Mouse (Mus musculus): ENCODE measurements at regions not wholly inside any gene's neighbourhood (a gene's known extent, or its start where the extent isn't known, plus 50 kb on each side); places are given as distances from the start of the nearest gene placed in this dataset.
A peak's percentile ranks its signal among the peaks of the same experiment; 100 is the strongest.

- no peak overlapping the region for H3K4me3 ChIP-seq
- no peak overlapping the region for H3K4me2 ChIP-seq (replicated peaks)
- no peak for ATAC-seq (ENCODE audit: low FRiP score, low read depth)
- H3K9ac ChIP-seq (replicated peaks), result no peak overlapping the region
- no peaks in the 10 kb centered on the region for H3K36me3 ChIP-seq
- 89% methylated on average over 2 of the region's 2 CpGs for WGBS
- no peaks in the 10 kb centered on the region for H3K27me3 ChIP-seq
- no peaks in the 10 kb centered on the region for H3K4me1 ChIP-seq
- no peaks in the 10 kb centered on the region for H3K9me3 ChIP-seq
- no peak overlapping the region for H3K27ac ChIP-seq (replicated peaks)
Observed at GRCm38 (mm10) chr5:46894037-46894436, 1036.6 kb upstream of the Lcorl start.

- no peaks in the 10 kb centered on the region for H3K27me3 ChIP-seq
- ATAC-seq (ENCODE audit: low FRiP score, low read depth), result no peak
Observed at GRCm38 (mm10) chr5:46883956-46884355, 1026.5 kb upstream of the Lcorl start.

GRCm38 (mm10) chr5:46856837-46857236 lies 999.4 kb upstream of the Lcorl start:
- no peaks in the 10 kb centered on the region for H3K4me1 ChIP-seq
- no peaks in the 10 kb centered on the region for H3K9me3 ChIP-seq
- H3K9ac ChIP-seq (replicated peaks), result no peak overlapping the region
- no peaks in the 10 kb centered on the region for H3K36me3 ChIP-seq
- no peak overlapping the region for H3K27ac ChIP-seq (replicated peaks)
- no peak for ATAC-seq (ENCODE audit: low FRiP score, low read depth)
- H3K4me3 ChIP-seq, result no peak overlapping the region
- no peak overlapping the region for H3K4me2 ChIP-seq (replicated peaks)
- no peaks in the 10 kb centered on the region for H3K27me3 ChIP-seq

More at GRCm38 (mm10) chr5:46883956-46884355, 1026.5 kb upstream of the Lcorl start:
- Histone ChIP-seq H3K4me3 (no peak overlapping the region), H3K4me2 (replicated peaks) (no peak overlapping the region), H3K27ac (replicated peaks) (no peak overlapping the region), H3K4me1 (no peaks in the 10 kb centered on the region), H3K9me3 (no peaks in the 10 kb centered on the region), H3K36me3 (no peaks in the 10 kb centered on the region), H3K9ac (replicated peaks) (no peak overlapping the region)

GRCm38 (mm10) chr5:46845175-46845574 lies 987.8 kb upstream of the Lcorl start:
- Histone ChIP-seq H3K4me3 (no peak overlapping the region), H3K27me3 (no peaks in the 10 kb centered on the region), H3K4me1 (peaks cover 2% of the 10 kb centered on the region; the same call in 1 of the 2 replicates), H3K36me3 (no peaks in the 10 kb centered on the region), H3K9ac (replicated peaks) (no peak overlapping the region), H3K27ac (replicated peaks) (no peak overlapping the region), H3K4me2 (replicated peaks) (no peak overlapping the region), H3K9me3 (no peaks in the 10 kb centered on the region)
- ATAC-seq (ENCODE audit: low FRiP score, low read depth), result peak; percentile 58; the same call in 1 of the 2 replicates
- 54% methylated on average over 2 of the region's 2 CpGs for WGBS

GRCm38 (mm10) chr5:46836810-46837209 lies 979.4 kb upstream of the Lcorl start:
- no peak overlapping the region for H3K27ac ChIP-seq (replicated peaks)
- WGBS, result 83% methylated on average over 4 of the region's 4 CpGs
- no peaks in the 10 kb centered on the region for H3K9me3 ChIP-seq

GRCm38 (mm10) chr5:46830797-46831618 lies 973.6 kb upstream of the Lcorl start:
- no peaks in the 10 kb centered on the region for H3K36me3 ChIP-seq
- 13% methylated on average over 9 of the region's 9 CpGs for WGBS
- ATAC-seq (ENCODE audit: low FRiP score, low read depth), result peak; percentile 87
- H3K4me3 ChIP-seq, result no peak overlapping the region
- peaks cover 16% of the 10 kb centered on the region for H3K4me1 ChIP-seq
- no peaks in the 10 kb centered on the region for H3K9me3 ChIP-seq
- no peak overlapping the region for H3K4me2 ChIP-seq (replicated peaks)
- peaks cover 26% of the 10 kb centered on the region for H3K27me3 ChIP-seq
- H3K27ac ChIP-seq (replicated peaks), result peak overlapping the region; percentile 56; the same call in 1 of the 2 replicates
- no peak overlapping the region for H3K9ac ChIP-seq (replicated peaks)

More at GRCm38 (mm10) chr5:46836810-46837209, 979.4 kb upstream of the Lcorl start:
- no peaks in the 10 kb centered on the region for H3K36me3 ChIP-seq
- no peak for ATAC-seq (ENCODE audit: low FRiP score, low read depth)
- no peak overlapping the region for H3K9ac ChIP-seq (replicated peaks)
- H3K27me3 ChIP-seq, result peaks cover 16% of the 10 kb centered on the region
- no peak overlapping the region for H3K4me2 ChIP-seq (replicated peaks)
- H3K4me1 ChIP-seq, result no peaks in the 10 kb centered on the region
- no peak overlapping the region for H3K4me3 ChIP-seq

GRCm38 (mm10) chr5:46830114-46830513 lies 972.7 kb upstream of the Lcorl start:
- Histone ChIP-seq H3K27me3 (peaks cover 23% of the 10 kb centered on the region), H3K4me1 (peaks cover 16% of the 10 kb centered on the region), H3K27ac (replicated peaks) (0 out of 2 replicates have a peak overlapping the region, but pooled peaks have one; percentile 15), H3K36me3 (no peaks in the 10 kb centered on the region), H3K4me3 (no peak overlapping the region), H3K9ac (replicated peaks) (no peak overlapping the region), H3K9me3 (no peaks in the 10 kb centered on the region), H3K4me2 (replicated peaks) (no peak overlapping the region)
- 42% methylated on average over 6 of the region's 6 CpGs for whole genome bisulfite sequencing
- no peak for ATAC-seq (ENCODE audit: low FRiP score, low read depth)

- no peak overlapping the region for H3K27ac ChIP-seq (replicated peaks)
- WGBS, result 88% methylated on average over 1 of the region's 1 CpGs
- peaks cover 14% of the 10 kb centered on the region for H3K4me1 ChIP-seq
- H3K4me3 ChIP-seq, result no peak overlapping the region
- H3K9me3 ChIP-seq, result no peaks in the 10 kb centered on the region
- H3K4me2 ChIP-seq (replicated peaks), result no peak overlapping the region
- no peak overlapping the region for H3K9ac ChIP-seq (replicated peaks)
- no peaks in the 10 kb centered on the region for H3K36me3 ChIP-seq
- peaks cover 28% of the 10 kb centered on the region for H3K27me3 ChIP-seq
- no peak for ATAC-seq (ENCODE audit: low FRiP score, low read depth)
Observed at GRCm38 (mm10) chr5:46826381-46826780, 969.0 kb upstream of the Lcorl start.

GRCm38 (mm10) chr5:46824934-46825333 lies 967.5 kb upstream of the Lcorl start:
- Histone ChIP-seq H3K27me3 (peaks cover 28% of the 10 kb centered on the region), H3K27ac (replicated peaks) (no peak overlapping the region), H3K9ac (replicated peaks) (no peak overlapping the region), H3K9me3 (no peaks in the 10 kb centered on the region), H3K4me3 (no peak overlapping the region), H3K4me1 (peaks cover 2% of the 10 kb centered on the region; the same call in 1 of the 2 replicates), H3K36me3 (no peaks in the 10 kb centered on the region), H3K4me2 (replicated peaks) (no peak overlapping the region)
- 65% methylated on average over 3 of the region's 3 CpGs for WGBS
- ATAC-seq (ENCODE audit: low FRiP score, low read depth), result peak; percentile 34; the same call in 1 of the 2 replicates

GRCm38 (mm10) chr5:46795102-46795501 lies 937.7 kb upstream of the Lcorl start:
- Histone ChIP-seq H3K9me3 (no peaks in the 10 kb centered on the region), H3K27ac (replicated peaks) (no peak overlapping the region), H3K36me3 (no peaks in the 10 kb centered on the region), H3K27me3 (no peaks in the 10 kb centered on the region), H3K4me2 (replicated peaks) (no peak overlapping the region), H3K4me3 (no peak overlapping the region), H3K9ac (replicated peaks) (no peak overlapping the region), H3K4me1 (peaks cover 7% of the 10 kb centered on the region; the same call in 1 of the 2 replicates)
- WGBS, result 91% methylated on average over 2 of the region's 2 CpGs
- no peak for ATAC-seq (ENCODE audit: low FRiP score, low read depth)

GRCm38 (mm10) chr5:46794028-46794705 lies 936.8 kb upstream of the Lcorl start:
- no peaks in the 10 kb centered on the region for H3K9me3 ChIP-seq
- peaks cover 7% of the 10 kb centered on the region; the same call in 1 of the 2 replicates for H3K4me1 ChIP-seq
- 81% methylated on average over 7 of the region's 7 CpGs for WGBS
- no peak overlapping the region for H3K9ac ChIP-seq (replicated peaks)
- no peaks in the 10 kb centered on the region for H3K36me3 ChIP-seq
- no peak overlapping the region for H3K4me3 ChIP-seq
- ATAC-seq (ENCODE audit: low FRiP score, low read depth), result no peak
- no peak overlapping the region for H3K27ac ChIP-seq (replicated peaks)
- H3K27me3 ChIP-seq, result no peaks in the 10 kb centered on the region
- H3K4me2 ChIP-seq (replicated peaks), result no peak overlapping the region

GRCm38 (mm10) chr5:46791051-46791450 lies 933.6 kb upstream of the Lcorl start:
- no peaks in the 10 kb centered on the region for H3K36me3 ChIP-seq
- H3K27ac ChIP-seq (replicated peaks), result no peak overlapping the region
- no peak overlapping the region for H3K4me3 ChIP-seq
- ATAC-seq (ENCODE audit: low FRiP score, low read depth), result peak; percentile 51; the same call in 1 of the 2 replicates
- no peak overlapping the region for H3K4me2 ChIP-seq (replicated peaks)
- no peak overlapping the region for H3K9ac ChIP-seq (replicated peaks)
- H3K27me3 ChIP-seq, result no peaks in the 10 kb centered on the region
- 45% methylated on average over 3 of the region's 3 CpGs for WGBS
- peaks cover 7% of the 10 kb centered on the region; the same call in 1 of the 2 replicates for H3K4me1 ChIP-seq
- H3K9me3 ChIP-seq, result no peaks in the 10 kb centered on the region

Data from midbrain, embryonic 12.5 days (tissue).